Mouse (Mus musculus) intestine, postnatal 0 days (tissue): ENCODE measurements around the gene Gsdma. TPM values are rescaled to one million over a fixed set of nuclear protein-coding genes. Genes with fewer than 3 reads are reported as not detected.

Experiments used
- ATAC-seq: fragments of 200-750 bp; cut with Nextera tagmentation; 2 replicates; pipeline ENCODE4 v1.8.0; 2017; ENCODE audit warnings: mild to moderate bottlenecking, moderate TSS enrichment, moderate library complexity
- H3K27ac ChIP-seq: fragments of 300-500 bp; sonication (generic); 2 replicates; pipeline ENCODE4 v1.5.1; 2014; ENCODE audit warnings: mild to moderate bottlenecking, low read depth, low read length, moderate library complexity
- H3K27me3 ChIP-seq: fragments of 300-500 bp; sonication (generic); replicated peaks from 2 replicates; pipeline ENCODE4 v1.6.1; 2014; ENCODE audit warnings: low read length, mixed read lengths; ENCODE audit not compliant: control insufficient read depth, insufficient read depth
- H3K36me3 ChIP-seq: fragments of 300-500 bp; sonication (generic); 2 replicates; pipeline ENCODE4 v1.6.1; 2014; ENCODE audit warnings: mild to moderate bottlenecking, moderate library complexity; ENCODE audit not compliant: control insufficient read depth, insufficient read depth
- H3K4me1 ChIP-seq: fragments of 300-500 bp; sonication (generic); replicated peaks from 2 replicates; pipeline ENCODE4 v1.6.1; 2014; ENCODE audit warnings: antibody characterized with exemption, low read length, mixed read lengths; ENCODE audit not compliant: control insufficient read depth, insufficient read depth
- H3K4me2 ChIP-seq: fragments of 300-500 bp; sonication (generic); replicated peaks from 2 replicates; pipeline ENCODE4 v1.6.1; 2014; ENCODE audit warnings: low read depth, mild to moderate bottlenecking, moderate library complexity
- H3K4me3 ChIP-seq: fragments of 300-500 bp; sonication (generic); 2 replicates; pipeline ENCODE4 v1.5.1; 2014; ENCODE audit warnings: low read depth, low read length
- H3K9ac ChIP-seq: fragments of 300-500 bp; sonication (generic); 2 replicates; pipeline ENCODE4 v1.6.1; 2014; ENCODE audit warnings: mild to moderate bottlenecking, low read depth, low read length
- H3K9me3 ChIP-seq: fragments of 300-500 bp; sonication (generic); 2 replicates; pipeline ENCODE4 v1.6.1; 2016; ENCODE audit warnings: mixed run types; ENCODE audit not compliant: control insufficient read depth
- CTCF ChIP-seq: sonication (generic); IDR thresholded peaks from 2 replicates; pipeline ENCODE4 v1.5.1; 2016; ENCODE audit warnings: low read depth, mild to moderate bottlenecking, control low read depth, antibody characterized with exemption, moderate library complexity
- WGBS: fragments of 180-500 bp; shearing (Covaris S2); extraction: QIAGEN DNeasy Blood & Tissue Kit; methylation state at CpG from one replicate; pipeline ENCODE4 v1.1.7; 2014; 5-methylcytosine and 5-hydroxymethylcytosine counted together
- polyA plus RNA-seq: library from polyadenylated mRNA; unstranded; fragments of >200 nt; fragmentation: Nextera tagmentation; extraction: Ambion mirVana; gene quantifications from 2 replicates; pipeline ENCODE4 v1.2.1, GENCODE M21; 2015

Gene Gsdma
- polyA plus RNA-seq, 1 experiment from 2014 or later, result 0.38 TPM

- H3K4me3 ChIP-seq, result no peak overlapping the region
- H3K36me3 ChIP-seq, result peaks cover 31% of the 10 kb centered on the region
- TF ChIP-seq CTCF, result no peak
- no peaks in the 10 kb centered on the region for H3K9me3 ChIP-seq
- H3K4me2 ChIP-seq, result no peak overlapping the region
- H3K27me3 ChIP-seq, result no peaks in the 10 kb centered on the region
- no peak overlapping the region for H3K9ac ChIP-seq
- ATAC-seq, result no peak
- H3K27ac ChIP-seq, result no peak overlapping the region
- no peaks in the 10 kb centered on the region for H3K4me1 ChIP-seq
- WGBS, result 81% methylated on average over 5 of the region's 5 CpGs
Measured at GRCm38 (mm10) chr11:98702323-98702722, 38.2 kb downstream of the Gsdma start.

GRCm38 (mm10) chr11:98705021-98705420, 40.9 kb downstream of the Gsdma start:
- H3K27me3 ChIP-seq, result no peaks in the 10 kb centered on the region
- peaks cover 18% of the 10 kb centered on the region for H3K4me1 ChIP-seq
- no peak for TF ChIP-seq CTCF
- WGBS, result 89% methylated on average over 10 of the region's 10 CpGs
- H3K9ac ChIP-seq, result no peak overlapping the region
- H3K36me3 ChIP-seq, result peaks cover 33% of the 10 kb centered on the region
- no peaks in the 10 kb centered on the region for H3K9me3 ChIP-seq
- no peak overlapping the region for H3K27ac ChIP-seq
- no peak for ATAC-seq
- H3K4me3 ChIP-seq, result no peak overlapping the region
- no peak overlapping the region for H3K4me2 ChIP-seq

GRCm38 (mm10) chr11:98707401-98708281, 43.5 kb downstream of the Gsdma start:
- no peaks in the 10 kb centered on the region for H3K27me3 ChIP-seq
- ATAC-seq, result peak; percentile 23; the same call in 1 of the 2 replicates
- H3K9ac ChIP-seq, result 0 out of 2 replicates have a peak overlapping the region, but pooled peaks have one; percentile 31
- H3K4me1 ChIP-seq, result peaks cover 18% of the 10 kb centered on the region
- H3K36me3 ChIP-seq, result peaks cover 40% of the 10 kb centered on the region
- H3K4me3 ChIP-seq, result no peak overlapping the region
- H3K9me3 ChIP-seq, result no peaks in the 10 kb centered on the region
- WGBS, result 71% methylated on average over 22 of the region's 22 CpGs
- peak overlapping the region; percentile 57 for H3K4me2 ChIP-seq
- peak overlapping the region; percentile 76 for H3K27ac ChIP-seq
- TF ChIP-seq CTCF, result no peak

GRCm38 (mm10) chr11:98708282-98708956, 44.3 kb downstream of the Gsdma start:
- peaks cover 18% of the 10 kb centered on the region for H3K4me1 ChIP-seq
- no peaks in the 10 kb centered on the region for H3K27me3 ChIP-seq
- H3K4me3 ChIP-seq, result no peak overlapping the region
- WGBS, result 44% methylated on average over 19 of the region's 19 CpGs
- H3K4me2 ChIP-seq, result peak overlapping the region; percentile 57
- no peaks in the 10 kb centered on the region for H3K9me3 ChIP-seq
- peak overlapping the region; percentile 76 for H3K27ac ChIP-seq
- peak; percentile 50 for ATAC-seq
- H3K9ac ChIP-seq, result 0 out of 2 replicates have a peak overlapping the region, but pooled peaks have one; percentile 31
- H3K36me3 ChIP-seq, result peaks cover 44% of the 10 kb centered on the region
- no peak for TF ChIP-seq CTCF

- H3K9me3 ChIP-seq, result no peaks in the 10 kb centered on the region
- no peak for TF ChIP-seq CTCF
- H3K27ac ChIP-seq, result peak overlapping the region; percentile 76
- H3K4me2 ChIP-seq, result peak overlapping the region; percentile 57
- H3K36me3 ChIP-seq, result peaks cover 50% of the 10 kb centered on the region
- H3K4me1 ChIP-seq, result peaks cover 18% of the 10 kb centered on the region
- H3K4me3 ChIP-seq, result peak overlapping the region; percentile 6; the same call in 1 of the 2 replicates
- WGBS, result 26% methylated on average over 26 of the region's 26 CpGs
- 0 out of 2 replicates have a peak overlapping the region, but pooled peaks have one; percentile 13 for H3K9ac ChIP-seq
- no peaks in the 10 kb centered on the region for H3K27me3 ChIP-seq
- ATAC-seq, result peak; percentile 69
Measured at GRCm38 (mm10) chr11:98709001-98709741, 45.0 kb downstream of the Gsdma start.
